Mouse (Mus musculus) neural tube, embryonic 14.5 days (tissue): Measurements from ENCODE around the gene Igfbp1. TPM values are rescaled to one million over a fixed set of nuclear protein-coding genes. Genes with fewer than 3 reads are reported as not detected.
A peak's percentile ranks its signal among the peaks of the same experiment; 100 is the strongest.

Source experiments
- ATAC-seq: fragments of 200-750 bp; cut with Nextera tagmentation; 2 replicates; pipeline ENCODE4 v1.8.0; 2017; ENCODE audit warnings: low read depth, mild to moderate bottlenecking, moderate TSS enrichment, moderate library complexity
- H3K27ac ChIP-seq: fragments of 300-500 bp; sonication (generic); 2 replicates; pipeline ENCODE4 v1.5.1; 2014; ENCODE audit warnings: low read depth, mild to moderate bottlenecking, control low read depth, low read length, moderate library complexity, mixed read lengths
- H3K27me3 ChIP-seq: fragments of 300-500 bp; sonication (generic); 2 replicates; pipeline ENCODE4 v1.6.1; 2014; ENCODE audit warnings: low read length; ENCODE audit not compliant: control insufficient read depth, insufficient read depth
- H3K36me3 ChIP-seq: fragments of 300-500 bp; sonication (generic); 2 replicates; pipeline ENCODE4 v1.6.1; 2014; ENCODE audit warnings: low read length, mixed read lengths; ENCODE audit not compliant: control insufficient read depth, insufficient read depth
- H3K4me1 ChIP-seq: fragments of 300-500 bp; sonication (generic); 2 replicates; pipeline ENCODE4 v1.6.1; 2014; ENCODE audit warnings: low read length; ENCODE audit not compliant: control insufficient read depth, insufficient read depth
- H3K4me2 ChIP-seq: fragments of 300-500 bp; sonication (generic); 2 replicates; pipeline ENCODE4 v1.6.1; 2014; ENCODE audit warnings: mild to moderate bottlenecking, low read depth, low read length, control low read depth
- H3K4me3 ChIP-seq: fragments of 300-500 bp; sonication (generic); 2 replicates; pipeline ENCODE4 v1.5.1; 2014; ENCODE audit warnings: low read depth, low read length, control low read depth, mixed read lengths
- H3K9ac ChIP-seq: fragments of 300-500 bp; sonication (generic); replicated peaks from 2 replicates; pipeline ENCODE4 v1.6.1; 2014; ENCODE audit warnings: low read depth, mild to moderate bottlenecking, control low read depth, low read length, mixed read lengths
- H3K9me3 ChIP-seq: fragments of 300-500 bp; sonication (generic); 2 replicates; pipeline ENCODE4 v1.6.1; 2016; ENCODE audit warnings: low read length; ENCODE audit not compliant: control insufficient read depth
- WGBS: fragments of 180-500 bp; shearing (Covaris S2); extraction: QIAGEN DNeasy Blood & Tissue Kit; methylation state at CpG from one replicate; pipeline ENCODE4 v1.1.7; 2014; 5-methylcytosine and 5-hydroxymethylcytosine counted together
- polyA plus RNA-seq: library from polyadenylated mRNA; unstranded; fragments of >200 nt; fragmentation: Nextera tagmentation; extraction: Ambion mirVana; gene quantifications from 2 replicates; pipeline ENCODE4 v1.2.1, GENCODE M21; 2014

Igfbp1 gene
- polyA plus RNA-seq, 1 experiment from 2014 or later, result not detected

DNA sequence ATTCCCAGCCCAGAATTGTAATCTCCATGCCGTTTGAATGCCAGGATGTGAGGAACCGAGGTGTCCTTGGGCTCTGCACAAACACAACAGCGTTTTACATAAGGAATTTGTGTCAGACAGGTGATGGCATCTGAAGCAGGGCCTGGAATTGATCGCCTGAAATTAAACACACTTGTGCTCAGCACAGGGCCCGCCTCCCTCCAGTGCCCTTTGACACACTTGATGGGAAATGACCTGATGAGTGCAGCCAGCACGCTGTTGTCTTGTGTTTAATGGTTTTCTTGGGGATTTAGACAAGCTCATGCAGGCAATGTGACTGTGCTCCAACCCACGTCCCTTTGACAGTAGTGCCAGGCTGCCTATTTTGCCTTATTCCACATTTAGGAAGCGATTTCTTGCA lies 10.1 kb upstream of the Igfbp1 start:
- 68% methylated on average over 8 of the region's 8 CpGs for WGBS
- H3K9ac ChIP-seq, result no peak overlapping the region

DNA sequence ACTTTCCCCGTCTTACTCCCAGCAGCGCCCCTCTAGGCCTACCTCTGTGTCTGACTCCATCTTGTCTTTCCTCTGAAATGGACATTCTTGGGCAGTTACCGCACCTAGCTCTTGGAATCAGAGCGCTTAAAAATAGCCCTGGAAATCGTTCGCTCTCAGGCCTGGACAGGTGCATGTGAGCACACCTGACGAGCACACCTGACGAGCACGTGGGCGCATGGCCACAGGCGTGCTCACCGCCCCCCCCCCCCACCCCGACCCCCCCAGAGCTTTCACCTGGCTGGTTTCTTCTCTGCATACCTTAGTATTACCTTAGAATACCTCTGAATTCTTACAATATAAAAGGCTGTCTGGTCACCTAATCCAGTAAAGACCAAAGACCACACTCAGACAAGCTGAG lies 9.1 kb upstream of the Igfbp1 start, which contains the start of gene Gm11985:
Gene Gm11985 (minus strand): TSS at position 101 of the 400 bp plus-strand sequence.
- no peak for ATAC-seq
- no peaks in the 10 kb centered on the region for H3K36me3 ChIP-seq
- no peak within 1 kb of the TSS for H3K27ac ChIP-seq
- no peak within 1 kb of the TSS for H3K4me3 ChIP-seq
- no peak within 1 kb of the TSS for H3K4me2 ChIP-seq
- no peaks in the 10 kb centered on the region for H3K27me3 ChIP-seq
- WGBS, result 91% methylated on average over 13 of the region's 13 CpGs
- no peak within 1 kb of the TSS for H3K9ac ChIP-seq
- H3K9me3 ChIP-seq, result no peaks in the 10 kb centered on the region
- H3K4me1 ChIP-seq, result no peaks in the 10 kb centered on the region

More for the DNA sequence above, 10.1 kb upstream of the Igfbp1 start:
- Histone ChIP-seq H3K4me2 (no peak overlapping the region), H3K4me3 (no peak overlapping the region), H3K27ac (no peak overlapping the region), H3K36me3 (no peaks in the 10 kb centered on the region), H3K4me1 (no peaks in the 10 kb centered on the region), H3K27me3 (no peaks in the 10 kb centered on the region), H3K9me3 (no peaks in the 10 kb centered on the region)
- no peak for ATAC-seq

DNA sequence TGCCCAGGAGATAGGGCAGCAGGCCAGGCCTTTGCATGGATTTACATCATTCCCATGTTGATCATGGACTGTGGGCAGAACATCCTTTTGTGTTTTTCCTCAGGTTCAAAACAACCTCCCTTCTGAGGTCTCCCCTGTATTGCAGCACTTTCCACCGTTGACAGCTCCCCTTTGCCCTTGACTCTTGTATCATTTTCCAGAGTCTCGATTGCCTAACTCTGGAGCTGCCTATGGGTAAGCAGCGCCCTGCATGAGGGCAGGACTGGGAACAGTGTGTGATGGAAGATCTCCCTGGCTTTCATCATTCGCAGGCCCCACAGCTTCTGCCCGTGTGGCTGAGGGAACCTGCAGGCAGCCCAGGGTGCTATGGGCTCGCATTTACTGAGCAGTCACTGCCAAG lies 4.9 kb upstream of the Igfbp1 start:
- WGBS, result 76% methylated on average over 6 of the region's 6 CpGs

DNA sequence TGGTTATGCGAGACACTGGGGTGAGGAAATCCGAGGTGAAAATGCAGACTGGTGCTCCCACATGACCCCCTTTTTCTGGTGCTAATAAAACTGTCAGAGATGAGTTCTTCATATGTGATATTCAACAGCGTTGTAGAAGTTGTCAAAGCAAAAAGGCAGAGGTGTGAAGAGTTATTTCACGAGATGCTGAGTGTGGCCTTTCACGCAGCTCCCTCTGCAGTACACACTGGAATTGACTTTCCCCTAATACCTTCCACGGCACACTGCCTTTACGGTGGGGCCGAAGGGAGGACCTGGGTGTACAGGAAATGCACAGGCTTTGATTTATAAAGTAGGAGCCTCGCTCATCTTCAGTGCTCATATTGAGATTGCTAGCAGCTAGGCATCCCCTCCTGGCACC lies 4.4 kb upstream of the Igfbp1 start:
- H3K4me2 ChIP-seq, result no peak overlapping the region
- H3K9ac ChIP-seq, result no peak overlapping the region
- H3K9me3 ChIP-seq, result no peaks in the 10 kb centered on the region
- ATAC-seq, result no peak
- H3K36me3 ChIP-seq, result no peaks in the 10 kb centered on the region
- H3K4me1 ChIP-seq, result no peaks in the 10 kb centered on the region
- no peak overlapping the region for H3K27ac ChIP-seq
- H3K27me3 ChIP-seq, result no peaks in the 10 kb centered on the region
- no peak overlapping the region for H3K4me3 ChIP-seq
- WGBS, result 77% methylated on average over 9 of the region's 9 CpGs

More for the DNA sequence above, 4.9 kb upstream of the Igfbp1 start:
- Histone ChIP-seq H3K27me3 (no peaks in the 10 kb centered on the region), H3K4me1 (no peaks in the 10 kb centered on the region), H3K36me3 (no peaks in the 10 kb centered on the region), H3K27ac (no peak overlapping the region), H3K9ac (no peak overlapping the region), H3K4me3 (no peak overlapping the region), H3K4me2 (no peak overlapping the region), H3K9me3 (no peaks in the 10 kb centered on the region)
- no peak for ATAC-seq

DNA sequence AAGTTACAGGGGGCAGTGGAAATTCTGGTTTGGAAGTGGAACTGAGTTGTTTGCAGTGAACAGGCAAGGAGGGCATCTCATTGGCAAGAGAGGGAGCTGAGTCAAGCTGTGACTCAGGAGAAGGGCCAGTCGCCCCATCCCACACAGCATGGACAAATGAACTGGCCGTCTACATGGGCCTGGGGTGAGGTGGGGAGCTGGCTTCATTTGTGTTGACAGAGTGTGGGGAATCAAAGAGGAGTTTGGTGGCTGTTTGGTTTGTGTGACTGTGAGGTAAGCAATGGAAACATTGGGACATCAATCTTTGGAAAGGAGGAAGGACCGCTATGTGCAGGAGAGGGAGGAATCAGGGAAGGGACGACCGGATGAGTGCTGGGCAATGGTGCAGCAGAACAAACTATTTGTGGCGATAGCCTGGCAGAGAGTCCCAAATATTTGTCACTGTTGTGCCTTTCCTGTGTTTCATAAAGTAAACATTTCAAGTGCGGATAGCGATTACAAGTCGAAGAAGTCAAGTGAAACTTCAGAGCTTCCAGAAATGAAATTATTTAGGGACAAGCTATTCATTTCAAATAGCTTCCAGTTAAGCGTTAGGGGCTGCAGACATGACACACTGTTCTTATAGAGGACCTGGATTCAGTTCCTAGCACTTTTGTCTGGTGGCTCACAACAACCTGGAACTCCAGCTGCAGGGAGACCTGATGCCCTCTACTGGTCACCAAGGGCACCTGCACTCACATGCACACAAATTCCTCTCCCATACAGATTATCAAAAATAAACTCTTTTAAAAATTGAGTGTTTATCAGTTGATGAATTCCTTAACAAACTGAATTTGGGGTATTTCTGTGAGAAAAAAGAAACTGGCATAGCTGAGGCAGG lies 2.9 kb upstream of the Igfbp1 start:
- WGBS, result 94% methylated on average over 10 of the region's 10 CpGs
- no peaks in the 10 kb centered on the region for H3K27me3 ChIP-seq
- H3K4me3 ChIP-seq, result no peak overlapping the region
- ATAC-seq, result no peak
- no peaks in the 10 kb centered on the region for H3K9me3 ChIP-seq
- H3K9ac ChIP-seq, result no peak overlapping the region
- H3K4me2 ChIP-seq, result no peak overlapping the region
- H3K4me1 ChIP-seq, result no peaks in the 10 kb centered on the region
- H3K36me3 ChIP-seq, result no peaks in the 10 kb centered on the region
- no peak overlapping the region for H3K27ac ChIP-seq

DNA sequence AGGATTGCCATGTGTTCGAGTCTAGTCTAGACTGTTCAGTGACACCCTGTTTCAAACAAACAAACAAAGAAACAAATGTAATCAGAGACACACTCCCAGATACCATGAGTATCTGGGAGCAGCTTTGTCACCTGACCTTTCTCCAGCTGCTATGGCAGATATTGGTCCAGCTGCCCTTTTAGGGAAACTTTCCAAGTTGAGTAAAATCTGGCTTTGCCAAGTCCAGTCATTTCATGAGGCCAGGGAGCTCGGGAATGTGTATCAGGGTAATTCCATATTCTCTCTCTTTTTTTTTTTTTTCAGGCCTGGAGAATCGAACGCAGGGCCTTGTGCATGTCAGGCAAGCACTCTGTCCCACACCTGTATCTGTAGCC lies 2.3 kb upstream of the Igfbp1 start:
- Histone ChIP-seq H3K4me3 (no peak overlapping the region), H3K4me1 (no peaks in the 10 kb centered on the region), H3K36me3 (no peaks in the 10 kb centered on the region), H3K27ac (no peak overlapping the region), H3K27me3 (no peaks in the 10 kb centered on the region), H3K4me2 (no peak overlapping the region), H3K9me3 (no peaks in the 10 kb centered on the region), H3K9ac (no peak overlapping the region)
- WGBS, result 93% methylated on average over 4 of the region's 4 CpGs
- ATAC-seq, result no peak

DNA sequence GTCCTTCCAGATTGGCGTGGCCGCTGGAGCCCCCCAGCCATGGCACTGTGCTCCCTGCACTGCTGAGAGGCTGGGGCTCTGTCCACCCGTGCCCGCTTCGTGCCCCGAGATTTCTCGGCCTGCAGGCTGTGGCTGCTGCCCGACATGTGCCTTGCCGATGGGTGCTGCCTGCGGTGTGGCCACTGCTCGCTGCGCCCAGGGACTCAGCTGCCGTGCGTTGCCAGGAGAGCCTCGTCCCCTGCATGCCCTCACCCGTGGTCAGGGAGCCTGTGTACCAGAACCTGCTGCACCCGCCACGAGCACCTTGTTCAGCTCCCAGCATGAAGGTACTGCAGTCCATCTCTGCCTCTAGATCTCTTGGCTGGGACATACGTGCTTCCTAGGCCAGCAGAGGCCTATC lies 424 bp downstream of the Igfbp1 start:
- no peak overlapping the region for H3K4me3 ChIP-seq
- H3K9me3 ChIP-seq, result no peaks in the 10 kb centered on the region
- 90% methylated on average over 19 of the region's 19 CpGs for WGBS
- no peaks in the 10 kb centered on the region for H3K4me1 ChIP-seq
- no peak overlapping the region for H3K27ac ChIP-seq
- no peaks in the 10 kb centered on the region for H3K36me3 ChIP-seq
- H3K4me2 ChIP-seq, result no peak overlapping the region
- ATAC-seq, result no peak; the same call in 1 of the 2 replicates
- H3K27me3 ChIP-seq, result no peaks in the 10 kb centered on the region
- H3K9ac ChIP-seq, result no peak overlapping the region

DNA sequence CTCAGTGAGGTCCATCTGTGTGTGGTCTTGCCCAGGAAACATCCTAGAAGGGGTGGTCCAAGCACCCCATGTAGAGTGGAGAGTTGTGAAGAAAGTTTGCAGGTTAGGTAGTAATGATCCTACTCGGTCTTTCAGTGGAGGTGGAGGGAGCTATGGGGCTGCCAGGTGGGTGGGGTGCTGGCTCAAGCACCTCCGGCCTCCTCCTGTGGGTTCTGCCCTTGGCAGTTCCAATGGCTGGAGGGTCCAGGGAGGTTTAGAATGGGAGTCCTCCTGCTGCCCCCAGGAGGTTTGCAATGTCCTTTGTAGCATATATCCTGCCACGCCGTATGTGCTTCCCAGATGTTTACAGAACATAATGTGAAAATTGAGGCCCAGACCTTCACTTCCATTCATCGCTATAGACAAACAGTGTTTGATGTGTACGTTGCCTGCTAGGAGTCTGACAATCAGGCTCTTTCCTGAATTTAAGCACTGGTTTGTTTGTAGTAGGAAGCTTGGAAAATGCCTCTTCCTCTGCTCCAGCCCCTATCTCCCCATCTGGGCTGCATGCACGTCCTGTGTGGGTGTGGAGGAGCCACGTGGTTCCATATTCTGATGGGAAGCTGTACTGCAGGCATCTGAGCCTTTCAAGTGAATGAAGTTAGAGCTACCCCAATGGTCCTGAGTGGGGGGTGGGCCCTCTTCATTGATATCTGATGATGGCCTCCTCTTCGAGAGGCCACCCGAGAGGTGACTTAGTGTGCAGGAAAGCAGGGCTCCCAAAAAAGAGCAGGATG lies 1.1 kb downstream of the Igfbp1 start:
- ATAC-seq, result peak; percentile 13; the same call in 1 of the 2 replicates
- Histone ChIP-seq H3K4me3 (no peak overlapping the region), H3K36me3 (no peaks in the 10 kb centered on the region), H3K9me3 (no peaks in the 10 kb centered on the region), H3K9ac (no peak overlapping the region), H3K27ac (no peak overlapping the region), H3K4me2 (no peak overlapping the region), H3K27me3 (no peaks in the 10 kb centered on the region), H3K4me1 (no peaks in the 10 kb centered on the region)
- 79% methylated on average over 10 of the region's 10 CpGs for WGBS
